Mouse (Mus musculus) thymus, postnatal 4 days (tissue): ENCODE measurements at regions not wholly inside any gene's neighbourhood (a gene's known extent, or its start where the extent isn't known, plus 50 kb on each side); places are given as distances from the start of the nearest gene placed in this dataset.

Experiments
- DNase-seq: peaks from one replicate; pipeline ENCODE4 v3.0.0; 2021

DNA sequence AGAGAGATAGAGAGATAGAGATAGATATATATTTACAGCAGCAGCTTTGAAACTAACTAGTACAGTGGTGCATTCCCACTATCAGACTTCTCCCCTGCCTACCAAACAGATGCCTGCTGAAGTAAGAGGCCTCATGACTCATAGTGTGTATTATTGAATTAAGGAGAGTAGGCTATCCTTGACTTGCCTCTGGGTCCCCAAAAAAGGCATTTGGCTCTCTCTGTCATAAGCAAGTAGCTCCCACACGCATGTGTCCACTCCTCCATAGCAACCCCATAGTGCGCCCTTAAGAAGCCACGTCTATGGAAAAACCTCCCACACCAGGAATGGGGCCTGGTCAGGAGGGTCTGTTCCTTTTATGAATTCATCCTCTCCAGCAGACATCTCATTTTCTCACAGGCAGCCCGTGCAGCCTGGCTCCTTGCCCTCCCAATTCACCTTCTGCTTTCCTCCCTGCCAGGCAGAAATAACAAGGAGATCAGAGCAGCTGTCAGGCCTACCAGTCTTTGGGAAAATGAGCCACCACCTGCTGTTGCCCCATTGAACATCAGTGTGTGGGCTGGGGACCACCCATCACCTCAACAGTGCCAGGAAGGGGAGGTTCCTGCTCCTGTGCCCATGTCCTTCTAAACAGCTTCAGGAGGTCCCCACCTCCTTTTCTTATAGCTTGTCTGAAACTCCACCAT is 208.5 kb upstream of the Mocs1 start:
- no peak for DNase-seq

DNA sequence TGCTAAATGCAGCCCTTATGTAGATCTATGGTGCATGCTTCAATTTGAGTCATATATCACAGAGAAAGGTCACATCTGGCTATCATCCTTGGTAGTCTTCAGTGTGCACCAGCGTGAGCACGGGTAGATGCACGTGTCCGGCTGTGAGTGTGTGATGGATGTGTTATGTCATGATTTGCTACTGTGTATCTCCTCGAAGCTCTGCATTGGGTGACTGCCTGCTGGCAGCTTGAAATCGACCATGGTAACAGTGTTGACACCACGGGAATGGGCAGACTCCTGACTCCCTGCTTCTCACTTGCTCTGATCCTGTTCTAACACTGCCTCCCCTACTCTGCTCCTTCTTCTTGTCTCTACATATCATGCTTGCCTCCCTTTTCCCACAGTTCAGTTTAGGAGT is 204.9 kb upstream of the Mocs1 start:
- DNase-seq = no peak

DNA sequence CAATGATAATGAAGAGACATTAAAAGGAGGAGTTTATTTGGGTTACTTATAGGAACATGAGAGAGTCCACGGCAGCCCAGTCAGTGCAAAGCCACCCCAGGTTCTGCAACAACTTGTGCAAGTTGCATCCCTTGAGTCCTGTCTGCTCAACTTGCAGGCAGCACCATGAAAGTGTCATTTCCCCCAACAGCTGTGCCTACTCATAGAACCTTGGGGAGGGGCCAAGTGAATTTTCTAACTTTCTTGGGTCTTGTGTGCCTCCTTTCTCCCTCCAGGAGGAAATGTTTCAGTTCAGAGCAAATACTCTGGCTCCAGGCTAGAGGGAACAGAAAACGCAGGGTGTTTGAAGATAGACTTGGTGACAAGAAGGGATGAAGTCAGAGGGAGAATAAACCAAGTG is 204.5 kb upstream of the Mocs1 start:
- DNase-seq = no peak

- DNase-seq = no peak
These were observed 202.7 kb upstream of the Mocs1 start for GRCm38 (mm10) chr17:49225255-49226015.

- DNase-seq = no peak
These were observed 202.2 kb upstream of the Mocs1 start for GRCm38 (mm10) chr17:49226016-49226400.

DNA sequence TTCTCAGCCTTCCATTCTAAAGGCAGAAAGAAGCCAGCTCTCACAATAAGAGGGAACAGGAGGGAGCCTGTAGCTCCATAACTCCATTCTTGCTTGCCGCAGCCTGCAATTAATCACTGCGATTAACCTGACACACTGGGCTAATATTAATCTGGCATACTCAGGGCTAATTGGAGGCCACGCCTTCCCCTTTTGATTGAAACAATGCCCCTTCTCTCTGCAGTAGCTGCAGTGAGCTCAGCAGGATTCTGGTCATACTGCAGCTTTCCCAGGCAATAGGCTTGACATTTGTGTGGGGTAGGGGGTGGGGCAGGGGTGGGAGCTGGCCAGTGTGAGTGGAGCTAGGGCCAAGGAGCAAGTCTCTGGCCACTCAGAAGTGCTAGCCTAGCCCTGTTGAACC is 196.9 kb upstream of the Mocs1 start:
- no peak for DNase-seq

GRCm38 (mm10) chr17:49240097-49240496 is 188.1 kb upstream of the Mocs1 start:
- DNase-seq = no peak

DNA sequence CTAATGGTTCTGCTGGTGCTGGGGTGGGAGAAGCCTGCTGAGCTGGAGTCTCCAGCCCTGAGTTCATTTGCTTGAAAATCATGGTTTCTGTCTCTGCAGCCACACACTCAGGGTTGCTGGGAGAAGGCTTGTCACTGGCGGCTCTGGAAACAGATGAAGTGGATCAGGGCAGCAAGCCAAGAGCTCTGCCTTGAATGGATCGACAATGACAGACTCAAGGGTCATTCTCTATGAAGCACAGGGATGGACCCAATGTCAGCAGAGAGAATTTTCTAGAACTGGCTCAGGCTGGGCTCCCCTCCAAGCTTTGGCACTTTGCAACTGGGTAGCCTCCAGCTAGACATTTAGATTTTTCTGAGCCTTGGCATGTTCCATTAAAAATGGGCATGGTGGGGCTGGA is 184.7 kb upstream of the Mocs1 start:
- DNase-seq = no peak

- no peak for DNase-seq
These were observed 183.1 kb upstream of the Mocs1 start for GRCm38 (mm10) chr17:49245013-49245412.

- no peak for DNase-seq
These were observed 180.9 kb upstream of the Mocs1 start for GRCm38 (mm10) chr17:49247215-49247614.

DNA sequence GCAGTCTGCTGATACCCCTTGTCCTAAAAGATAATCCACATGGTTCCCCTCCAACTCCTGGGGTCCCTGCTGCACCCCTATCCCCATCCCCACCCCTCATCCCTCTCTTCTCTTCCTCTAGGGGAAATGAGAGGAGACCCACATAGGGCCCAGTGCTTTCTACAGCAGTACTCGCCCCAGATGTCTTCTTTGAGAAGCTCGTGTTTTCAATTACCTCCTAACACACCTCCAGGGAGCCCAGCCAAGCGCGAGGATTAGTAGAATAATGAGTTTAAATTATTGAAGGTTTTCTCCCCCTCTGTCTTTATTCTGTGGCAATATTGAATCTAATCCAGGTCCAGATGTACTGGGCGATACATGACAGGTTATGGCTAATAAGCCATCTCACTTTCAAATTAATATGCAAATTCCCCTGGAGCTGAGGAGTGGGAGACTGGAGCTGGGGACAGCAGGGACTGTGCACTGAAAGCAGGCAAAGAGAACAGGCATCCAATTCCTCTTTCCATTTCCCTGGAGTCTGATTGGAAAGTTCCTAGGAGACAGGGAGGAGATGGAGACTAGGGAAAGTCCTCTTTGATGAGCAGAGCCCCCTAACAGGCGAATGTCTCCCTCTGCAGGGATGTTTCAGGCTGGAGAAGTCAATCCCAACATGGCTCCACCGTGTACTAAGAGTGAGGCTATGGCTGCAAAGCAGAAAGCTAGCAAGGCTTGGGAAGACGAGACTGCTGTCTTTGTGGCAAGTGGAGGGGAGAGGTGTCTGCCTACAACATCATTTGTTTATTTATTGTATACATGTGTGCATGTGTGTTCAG is 177.2 kb upstream of the Mocs1 start:
- no peak for DNase-seq

DNA sequence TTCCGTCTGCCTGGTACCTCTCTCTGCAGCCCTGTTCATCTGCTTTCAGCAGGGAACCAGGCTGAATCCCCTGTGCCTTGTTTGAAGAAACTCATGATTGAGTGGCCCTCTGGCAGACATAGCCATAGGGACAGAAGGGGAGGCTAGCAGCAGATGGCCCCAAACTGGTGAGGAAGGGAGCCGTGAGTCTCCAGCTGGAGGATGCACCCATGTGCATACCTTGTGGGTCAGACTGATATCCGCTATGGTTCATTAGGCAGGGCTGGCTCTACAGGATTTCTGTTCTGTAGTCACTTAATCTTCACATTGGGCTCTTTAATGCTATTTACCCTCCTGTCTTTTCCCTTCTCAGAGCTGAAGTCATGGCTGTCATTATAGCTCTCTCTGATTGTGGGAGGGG is 175.9 kb upstream of the Mocs1 start:
- DNase-seq = no peak

- no peak for DNase-seq
These were observed 169.7 kb upstream of the Mocs1 start for GRCm38 (mm10) chr17:49258496-49258895.

DNA sequence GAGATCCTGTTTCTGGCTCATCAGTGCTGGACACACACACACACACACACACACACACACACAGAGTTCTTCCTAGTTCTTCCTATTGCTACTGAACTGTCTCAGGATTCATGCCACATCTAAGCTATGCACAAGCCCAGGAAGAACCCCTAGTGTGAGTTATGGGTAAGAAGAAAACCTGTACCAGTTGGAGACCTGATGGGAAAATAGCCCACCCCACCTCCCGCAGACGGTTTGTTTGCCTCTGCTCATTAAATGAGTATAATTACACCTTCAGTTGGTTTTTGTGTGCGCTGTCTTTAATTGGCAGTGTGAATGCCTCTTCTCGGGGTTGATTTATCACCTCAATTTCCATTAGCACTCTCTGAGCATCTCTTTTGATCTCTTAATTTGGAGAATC is 165.8 kb upstream of the Mocs1 start:
- DNase-seq = no peak

GRCm38 (mm10) chr17:49266343-49266742 is 161.8 kb upstream of the Mocs1 start:
- peak; percentile 27 for DNase-seq

DNA sequence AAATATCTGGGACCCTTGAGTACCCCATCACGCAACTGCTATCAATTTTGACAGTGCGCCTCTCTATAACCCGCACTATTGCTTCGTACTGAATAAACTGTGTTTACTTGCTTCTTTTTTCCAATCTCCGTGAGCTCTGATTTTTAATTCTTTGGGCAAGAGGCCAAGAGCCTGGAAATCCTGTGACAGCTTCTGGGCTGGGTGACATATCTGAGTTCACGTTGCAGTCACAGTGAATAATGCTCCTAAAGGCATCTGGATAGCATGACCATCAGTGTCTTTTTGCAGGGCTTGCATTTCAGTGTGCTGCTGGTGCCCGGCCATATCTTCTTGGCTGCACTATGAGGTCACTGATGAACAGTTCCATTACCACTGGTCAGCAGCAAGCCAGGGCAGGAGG is 158.2 kb upstream of the Mocs1 start:
- no peak for DNase-seq

DNA sequence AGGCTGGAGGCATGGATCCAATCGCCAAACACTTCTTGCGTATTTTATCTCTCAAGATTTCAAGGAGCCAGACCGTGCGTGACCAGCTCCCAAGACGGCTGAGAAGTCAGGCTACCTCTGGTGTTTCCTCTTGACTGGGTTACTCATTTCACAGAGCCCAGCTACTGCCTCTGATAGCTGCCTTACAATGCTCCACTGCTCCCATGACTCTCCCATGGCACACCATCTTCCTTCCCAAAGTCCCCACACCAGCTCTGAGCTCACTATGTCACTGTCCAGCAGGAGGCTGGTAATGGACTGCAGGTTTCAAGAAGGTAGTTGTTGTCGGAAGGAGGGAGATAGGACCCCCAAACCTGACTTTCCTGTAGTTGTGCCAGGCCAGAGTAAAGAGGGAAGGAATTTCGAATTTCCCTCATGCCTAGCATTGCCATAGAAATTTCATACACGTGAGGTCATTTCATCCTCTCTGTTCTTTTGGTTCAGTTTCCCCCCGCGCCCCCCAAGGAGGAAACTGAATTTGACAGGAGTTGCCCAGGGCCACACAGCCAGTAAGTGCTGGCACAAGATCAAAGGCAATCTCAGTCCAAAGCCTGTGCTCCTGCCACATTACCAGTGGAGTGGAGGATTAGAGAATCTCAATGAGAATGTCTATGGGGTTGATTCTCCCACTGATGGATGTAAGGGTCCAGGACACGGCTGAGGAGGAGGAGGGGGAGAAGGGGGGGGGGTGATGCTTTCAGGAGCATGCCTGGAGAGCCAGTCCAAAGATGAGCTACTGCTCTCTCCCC is 155.3 kb upstream of the Mocs1 start:
- no peak for DNase-seq

DNA sequence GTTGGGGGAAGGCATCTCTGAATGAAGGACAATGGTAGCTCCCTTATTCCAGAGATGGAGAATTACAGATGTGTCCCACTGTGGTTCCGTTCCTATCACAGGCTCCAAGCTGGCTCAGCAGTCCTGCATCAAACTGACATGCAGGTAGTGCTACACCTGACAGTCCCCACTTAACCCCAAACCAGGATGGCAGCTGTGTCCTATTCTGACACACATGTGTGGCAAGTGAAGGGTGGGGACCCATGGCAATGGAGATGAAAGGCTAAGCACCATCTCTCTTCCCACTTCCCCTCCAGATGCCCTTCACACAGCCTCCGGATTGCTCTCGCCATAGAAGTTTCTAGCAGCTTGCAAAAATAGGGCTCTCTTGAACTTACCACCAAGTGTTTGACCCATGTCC is 153.2 kb upstream of the Mocs1 start:
- no peak for DNase-seq

DNA sequence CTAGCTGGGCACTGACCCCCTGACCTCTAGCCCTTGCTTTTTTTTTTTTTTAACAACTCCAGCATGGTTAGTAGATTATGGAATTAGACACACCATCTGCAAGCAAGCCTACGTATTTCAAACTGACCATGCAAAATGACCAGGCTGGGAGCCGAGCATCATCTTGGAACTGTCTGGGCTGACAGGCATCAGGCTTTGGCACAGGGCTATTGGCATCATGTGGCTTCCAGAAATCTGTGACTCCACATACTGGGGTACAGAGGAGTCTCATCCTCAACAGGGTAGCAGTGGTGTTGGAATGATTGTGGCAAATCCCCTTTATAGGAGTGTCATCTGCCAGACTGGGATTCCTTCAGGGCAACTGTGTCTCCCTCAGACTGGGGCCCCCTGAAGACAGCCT is 152.7 kb upstream of the Mocs1 start:
- DNase-seq = no peak

DNA sequence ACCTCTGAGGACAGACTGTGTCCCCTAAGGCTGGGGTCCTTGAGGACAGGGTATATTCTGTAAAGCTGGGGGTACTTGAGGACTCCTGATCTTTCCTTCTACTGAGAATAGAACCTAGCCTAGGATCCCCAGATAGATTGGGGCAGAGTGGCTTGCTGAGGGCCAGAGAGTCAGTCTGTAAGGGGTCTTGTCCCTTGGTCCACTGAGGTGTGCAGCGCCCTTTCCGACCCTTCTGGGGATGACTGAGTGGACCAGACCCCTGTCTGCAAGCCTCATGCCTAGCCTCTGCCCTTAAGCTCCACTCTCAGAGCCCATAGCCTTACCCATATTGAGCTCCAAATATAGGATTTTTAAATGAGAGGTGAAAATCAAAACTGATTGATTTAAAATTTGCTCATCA is 152.2 kb upstream of the Mocs1 start:
- no peak for DNase-seq

DNA sequence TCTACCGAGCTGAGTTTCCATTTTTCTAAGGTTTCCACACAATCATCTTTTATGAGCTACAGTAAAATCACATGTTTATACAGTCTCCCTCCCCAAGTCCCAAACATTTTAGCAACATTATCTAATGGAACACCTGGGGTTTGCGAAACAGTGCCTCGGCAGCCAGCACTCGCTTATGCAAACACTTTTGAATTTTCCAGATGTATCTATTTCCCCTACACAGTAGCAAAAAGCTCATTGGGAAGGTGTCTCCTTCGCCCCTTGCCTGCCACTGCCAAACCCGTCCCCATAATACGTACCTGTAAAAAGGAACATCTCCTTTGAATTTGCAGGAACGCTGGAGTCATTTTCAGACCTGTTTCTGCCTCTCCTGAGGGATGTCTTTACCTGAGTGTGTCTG is 149.6 kb upstream of the Mocs1 start:
- DNase-seq = no peak

- DNase-seq = no peak
These were observed 149.0 kb upstream of the Mocs1 start for GRCm38 (mm10) chr17:49278973-49279727.
